Mouse (Mus musculus) inflammation-experienced regulatory T-cells, adult 16 weeks (primary cell): ENCODE measurements around the gene Oxct2b. TPM values are rescaled to one million over a fixed set of nuclear protein-coding genes. Genes with fewer than 3 reads are reported as not detected.

Experiments
- polyA plus RNA-seq: library from polyadenylated mRNA; unstranded; fragments of 100-300 nt; shearing (Covaris generic); gene quantifications from one replicate; pipeline ENCODE4 v1.2.1, GENCODE M21; 2017

The Oxct2b gene
- polyA plus RNA-seq: not detected

DNA sequence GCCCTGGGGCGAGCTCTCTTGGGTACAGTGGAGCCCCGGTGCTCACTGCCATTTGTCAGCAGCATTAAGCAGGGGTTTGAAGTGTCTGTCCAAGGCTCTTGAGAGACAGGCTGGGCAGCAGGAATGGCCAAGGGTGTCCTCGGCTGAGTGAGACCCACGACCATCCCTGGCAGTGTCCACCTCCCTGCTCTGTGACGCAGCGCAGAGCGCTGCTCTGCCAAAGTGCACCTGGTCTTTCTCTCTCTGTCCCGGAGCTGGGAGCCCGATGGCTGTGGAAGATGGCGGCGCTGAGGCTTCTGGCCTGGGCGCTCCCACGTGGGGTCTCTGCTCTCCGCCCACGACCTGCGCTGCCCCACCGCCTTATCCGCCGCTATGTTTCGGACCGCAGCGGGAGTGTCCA, at the start of gene Oxct2b:
TSS of gene Oxct2b (plus strand) at position 256 of the 400 bp plus-strand sequence.

DNA sequence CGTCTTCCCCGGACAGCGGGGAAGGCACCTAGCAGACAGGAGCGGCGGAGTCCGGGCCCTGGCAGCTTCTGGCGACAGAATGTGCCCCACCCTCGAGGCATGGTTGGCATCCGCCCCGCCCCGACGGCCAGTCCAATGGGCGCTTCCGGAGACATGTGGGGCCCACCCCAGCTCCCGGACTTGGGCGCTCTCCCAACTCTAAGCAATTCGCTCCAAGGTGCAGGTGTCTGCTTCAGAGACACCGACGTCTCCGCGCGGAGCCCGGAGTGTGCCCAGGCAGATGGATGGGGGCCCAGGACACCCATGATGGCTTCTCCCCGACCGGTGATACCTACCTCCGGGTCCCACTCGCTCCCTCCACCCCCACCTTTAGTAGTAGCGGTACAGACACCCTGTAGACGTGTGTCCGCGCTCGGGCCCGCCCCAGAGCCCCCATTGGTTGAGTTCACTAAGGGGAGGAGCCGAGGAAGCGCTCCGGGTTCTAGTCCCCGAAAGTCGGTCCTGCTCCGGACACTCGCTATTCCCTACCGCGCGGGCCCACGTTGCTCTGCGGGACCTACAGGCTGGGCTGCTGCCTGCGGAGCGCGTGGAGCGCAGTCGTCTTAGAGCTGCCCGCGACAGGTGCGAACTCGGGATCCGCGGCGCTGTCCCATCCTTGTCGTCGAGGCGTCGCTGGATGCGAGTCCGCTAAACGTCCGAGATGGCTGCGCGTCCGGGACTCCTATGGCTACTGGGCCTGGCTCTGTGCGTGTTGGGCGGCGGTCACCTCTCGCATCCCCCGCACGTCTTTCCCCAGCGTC, 11.2 kb upstream of the Oxct2b start, which contains the start of gene Bmp8b:
TSS of gene Bmp8b (plus strand) at position 515 of the 800 bp plus-strand sequence.

GRCm38 (mm10) chr4:123139513-123140154, 23.6 kb downstream of the Oxct2b start, which contains the start of gene Ppie:
Gene Ppie, minus strand, starts transcription at chr4:123139951.

Other genes starting within 250 kb of the Oxct2b start
- gene Cap1, start 230.2 kb upstream of the Oxct2b start, polyA plus RNA-seq: 163 TPM
- gene Mfsd2a, start 155.1 kb upstream of the Oxct2b start, polyA plus RNA-seq: 3.1 TPM
- not detected for gene Mycl, start 120.6 kb upstream of the Oxct2b start, polyA plus RNA-seq
- 26.1 TPM for gene Trit1, start 99.7 kb upstream of the Oxct2b start, polyA plus RNA-seq
- 0.21 TPM for gene Bmp8b, start 11.1 kb upstream of the Oxct2b start, polyA plus RNA-seq
- gene Ppie, start 23.7 kb downstream of the Oxct2b start, polyA plus RNA-seq: 101 TPM
- gene Hpcal4, start 67.0 kb downstream of the Oxct2b start, polyA plus RNA-seq: not detected
- gene Nt5c1a, start 85.2 kb downstream of the Oxct2b start, polyA plus RNA-seq: not detected
- 0.09 TPM for gene Heyl, start 117.3 kb downstream of the Oxct2b start, polyA plus RNA-seq
- 6.6 TPM for gene Pabpc4, start 146.1 kb downstream of the Oxct2b start, polyA plus RNA-seq
- gene Oxct2a, start 207.4 kb downstream of the Oxct2b start, polyA plus RNA-seq: not detected
- gene Bmp8a, start 227.0 kb downstream of the Oxct2b start, polyA plus RNA-seq: not detected